Mouse (Mus musculus) embryonic facial prominence, embryonic 12.5 days (tissue): ENCODE measurements around the gene Ptprr. TPM values are rescaled to one million over a fixed set of nuclear protein-coding genes. Genes with fewer than 3 reads are reported as not detected.

Experiments
- ATAC-seq: fragments of 200-750 bp; cut with Nextera tagmentation; 2 replicates; pipeline ENCODE4 v1.8.0; 2017; ENCODE audit not compliant: insufficient number of reproducible peaks, insufficient read depth, low FRiP score, low TSS enrichment
- H3K27ac ChIP-seq: fragments of 300-500 bp; sonication (generic); 2 replicates; pipeline ENCODE4 v1.5.1; 2016; ENCODE audit warnings: mild to moderate bottlenecking
- H3K27me3 ChIP-seq: fragments of 300-500 bp; sonication (generic); 2 replicates; pipeline ENCODE4 v1.6.1; 2016; ENCODE audit warnings: mild to moderate bottlenecking, moderate library complexity
- H3K36me3 ChIP-seq: fragments of 300-500 bp; sonication (generic); 2 replicates; pipeline ENCODE4 v1.6.1; 2016; ENCODE audit warnings: mild to moderate bottlenecking
- H3K4me1 ChIP-seq: fragments of 300-500 bp; sonication (generic); 2 replicates; pipeline ENCODE4 v1.6.1; 2016
- H3K4me2 ChIP-seq: fragments of 300-500 bp; sonication (generic); replicated peaks from 2 replicates; pipeline ENCODE4 v1.6.1; 2016; ENCODE audit warnings: mild to moderate bottlenecking, moderate library complexity
- H3K4me3 ChIP-seq: fragments of 300-500 bp; sonication (generic); 2 replicates; pipeline ENCODE4 v1.5.1; 2016; ENCODE audit warnings: mild to moderate bottlenecking
- H3K9ac ChIP-seq: fragments of 300-500 bp; sonication (generic); 2 replicates; pipeline ENCODE4 v1.6.1; 2016; ENCODE audit warnings: mild to moderate bottlenecking, moderate library complexity
- H3K9me3 ChIP-seq: fragments of 300-500 bp; sonication (generic); 2 replicates; pipeline ENCODE4 v1.6.1; 2016; ENCODE audit warnings: mild to moderate bottlenecking, moderate library complexity
- WGBS: fragments of 180-500 bp; shearing (Covaris S2); methylation state at CpG from one replicate; pipeline ENCODE4 v1.1.7; 2016; 5-methylcytosine and 5-hydroxymethylcytosine counted together
- polyA plus RNA-seq: library from polyadenylated mRNA; unstranded; fragments of >200 nt; fragmentation: Nextera tagmentation; extraction: Ambion mirVana; gene quantifications from 2 replicates; pipeline ENCODE4 v1.2.1, GENCODE M21; 2016

Ptprr gene
- polyA plus RNA-seq, 1 experiment from 2014 or later: 5.9 TPM

- Histone ChIP-seq H3K27me3 (no peaks in the 10 kb centered on the region), H3K36me3 (no peaks in the 10 kb centered on the region), H3K4me3 (no peak overlapping the region), H3K4me2 (no peak overlapping the region), H3K9me3 (no peaks in the 10 kb centered on the region), H3K9ac (no peak overlapping the region), H3K27ac (no peak overlapping the region), H3K4me1 (no peaks in the 10 kb centered on the region)
- ATAC-seq: no peak
- 89% methylated on average over 7 of the region's 7 CpGs for WGBS
Observed at GRCm38 (mm10) chr10:116252668-116253067, 234.7 kb downstream of the Ptprr start.

- Histone ChIP-seq H3K4me1 (no peaks in the 10 kb centered on the region), H3K9ac (no peak overlapping the region), H3K4me3 (no peak overlapping the region), H3K4me2 (no peak overlapping the region), H3K27ac (no peak overlapping the region), H3K36me3 (no peaks in the 10 kb centered on the region), H3K9me3 (no peaks in the 10 kb centered on the region), H3K27me3 (no peaks in the 10 kb centered on the region)
- 46% methylated on average over 6 of the region's 6 CpGs for WGBS
- ATAC-seq: no peak
Observed at GRCm38 (mm10) chr10:116253972-116254371, 236.0 kb downstream of the Ptprr start.

- H3K4me2 ChIP-seq: no peak overlapping the region
- WGBS: 73% methylated on average over 4 of the region's 4 CpGs
- H3K9ac ChIP-seq: no peak overlapping the region
- H3K36me3 ChIP-seq: no peaks in the 10 kb centered on the region
- no peaks in the 10 kb centered on the region for H3K9me3 ChIP-seq
- no peaks in the 10 kb centered on the region for H3K27me3 ChIP-seq
- ATAC-seq: no peak
- H3K4me1 ChIP-seq: no peaks in the 10 kb centered on the region
- H3K27ac ChIP-seq: no peak overlapping the region
- no peak overlapping the region for H3K4me3 ChIP-seq
Observed at GRCm38 (mm10) chr10:116259298-116259697, 241.3 kb downstream of the Ptprr start.

GRCm38 (mm10) chr10:116260658-116261433 is 242.8 kb downstream of the Ptprr start:
- Histone ChIP-seq H3K4me2 (no peak overlapping the region), H3K4me3 (no peak overlapping the region), H3K36me3 (no peaks in the 10 kb centered on the region), H3K9ac (no peak overlapping the region), H3K27ac (0 out of 2 replicates have a peak overlapping the region, but pooled peaks have one; percentile 18), H3K9me3 (no peaks in the 10 kb centered on the region), H3K4me1 (no peaks in the 10 kb centered on the region), H3K27me3 (no peaks in the 10 kb centered on the region)
- 70% methylated on average over 13 of the region's 13 CpGs for WGBS
- 0 out of 2 replicates have a peak, but pooled peaks have one; percentile 41 for ATAC-seq

GRCm38 (mm10) chr10:116261559-116261958 is 243.5 kb downstream of the Ptprr start:
- no peak for ATAC-seq
- WGBS: 62% methylated on average over 5 of the region's 5 CpGs

GRCm38 (mm10) chr10:116264521-116264920 is 246.5 kb downstream of the Ptprr start:
- 77% methylated on average over 11 of the region's 11 CpGs for WGBS
- no peaks in the 10 kb centered on the region for H3K36me3 ChIP-seq
- H3K9me3 ChIP-seq: no peaks in the 10 kb centered on the region
- H3K4me1 ChIP-seq: no peaks in the 10 kb centered on the region
- no peak for ATAC-seq
- H3K9ac ChIP-seq: no peak overlapping the region
- no peak overlapping the region for H3K4me2 ChIP-seq
- H3K4me3 ChIP-seq: no peak overlapping the region
- H3K27me3 ChIP-seq: no peaks in the 10 kb centered on the region
- no peak overlapping the region for H3K27ac ChIP-seq

More at GRCm38 (mm10) chr10:116261559-116261958, 243.5 kb downstream of the Ptprr start:
- Histone ChIP-seq H3K4me2 (no peak overlapping the region), H3K36me3 (no peaks in the 10 kb centered on the region), H3K9me3 (no peaks in the 10 kb centered on the region), H3K27me3 (no peaks in the 10 kb centered on the region), H3K4me1 (no peaks in the 10 kb centered on the region), H3K4me3 (no peak overlapping the region), H3K9ac (no peak overlapping the region), H3K27ac (no peak overlapping the region)

GRCm38 (mm10) chr10:116266561-116267433 is 248.8 kb downstream of the Ptprr start:
- no peaks in the 10 kb centered on the region for H3K27me3 ChIP-seq
- H3K4me3 ChIP-seq: no peak overlapping the region
- H3K27ac ChIP-seq: no peak overlapping the region
- no peak overlapping the region for H3K4me2 ChIP-seq
- H3K4me1 ChIP-seq: no peaks in the 10 kb centered on the region
- WGBS: 80% methylated on average over 15 of the region's 15 CpGs
- no peak for ATAC-seq
- no peak overlapping the region for H3K9ac ChIP-seq
- no peaks in the 10 kb centered on the region for H3K9me3 ChIP-seq
- no peaks in the 10 kb centered on the region for H3K36me3 ChIP-seq

GRCm38 (mm10) chr10:116267434-116267822 is 249.4 kb downstream of the Ptprr start:
- H3K4me3 ChIP-seq: no peak overlapping the region
- 68% methylated on average over 4 of the region's 4 CpGs for WGBS
- no peaks in the 10 kb centered on the region for H3K9me3 ChIP-seq
- no peaks in the 10 kb centered on the region for H3K4me1 ChIP-seq
- no peaks in the 10 kb centered on the region for H3K36me3 ChIP-seq
- no peak overlapping the region for H3K9ac ChIP-seq
- no peak overlapping the region for H3K4me2 ChIP-seq
- H3K27ac ChIP-seq: no peak overlapping the region
- no peaks in the 10 kb centered on the region for H3K27me3 ChIP-seq
- ATAC-seq: no peak

GRCm38 (mm10) chr10:116268343-116268742 is 250.3 kb downstream of the Ptprr start:
- Histone ChIP-seq H3K27me3 (no peaks in the 10 kb centered on the region), H3K4me2 (no peak overlapping the region), H3K9me3 (no peaks in the 10 kb centered on the region), H3K4me1 (no peaks in the 10 kb centered on the region), H3K4me3 (no peak overlapping the region), H3K27ac (no peak overlapping the region), H3K9ac (no peak overlapping the region), H3K36me3 (no peaks in the 10 kb centered on the region)
- no peak for ATAC-seq
- WGBS: 60% methylated on average over 4 of the region's 4 CpGs

GRCm38 (mm10) chr10:116270646-116271469 is 252.8 kb downstream of the Ptprr start:
- Histone ChIP-seq H3K27ac (no peak overlapping the region), H3K4me3 (no peak overlapping the region), H3K9me3 (no peaks in the 10 kb centered on the region), H3K36me3 (no peaks in the 10 kb centered on the region), H3K9ac (no peak overlapping the region), H3K4me1 (no peaks in the 10 kb centered on the region), H3K27me3 (no peaks in the 10 kb centered on the region), H3K4me2 (no peak overlapping the region)
- ATAC-seq: no peak
- 84% methylated on average over 12 of the region's 12 CpGs for WGBS

- H3K27ac ChIP-seq: no peak overlapping the region
- H3K4me2 ChIP-seq: no peak overlapping the region
- H3K9ac ChIP-seq: no peak overlapping the region
- H3K9me3 ChIP-seq: no peaks in the 10 kb centered on the region
- no peaks in the 10 kb centered on the region for H3K4me1 ChIP-seq
- no peaks in the 10 kb centered on the region for H3K27me3 ChIP-seq
- WGBS: 81% methylated on average over 10 of the region's 10 CpGs
- H3K36me3 ChIP-seq: no peaks in the 10 kb centered on the region
- H3K4me3 ChIP-seq: no peak overlapping the region
- no peak for ATAC-seq
Observed at GRCm38 (mm10) chr10:116271470-116271915, 253.5 kb downstream of the Ptprr start.
